Mouse (Mus musculus): ENCODE measurements around the gene Emid1. TPM values are rescaled to one million over a fixed set of nuclear protein-coding genes. Genes with fewer than 3 reads are reported as not detected.

Emid1 gene
- polyA plus RNA-seq (2015; fragmentation: Nextera tagmentation; extraction: Ambion mirVana), result 4.0 and 4.8 TPM in 2 replicates

GRCm38 (mm10) chr11:5151680-5152337 lies at the start of gene Emid1:
Gene Emid1, minus strand, starts transcription at chr11:5152257.
- H3K9me3 ChIP-seq (ENCODE audit: low read length), result no peaks in the 10 kb centered on the region
- ATAC-seq (peak; percentile 43; the same call in 1 of the 2 replicates), DNase-seq (peak; percentile 38)
- H3K9ac ChIP-seq (replicated peaks), result peak within 1 kb of the TSS; percentile 70
- H3K27me3 ChIP-seq (ENCODE audit: insufficient read depth, low read length), result peaks cover 21% of the 10 kb centered on the region; the same call in 1 of the 2 replicates
- no peak for TF ChIP-seq EP300 (IDR thresholded peaks at IDR 0.05; ENCODE audit: low read depth)
- TF ChIP-seq CTCF (IDR thresholded peaks at IDR 0.05; ENCODE audit: low read depth), result no peak
- peak within 1 kb of the TSS; percentile 51 for H3K4me3 ChIP-seq (ENCODE audit: low read depth, low read length)
- under 1% methylated on average over 44 of the region's 53 CpGs for WGBS (ENCODE audit: insufficient replicate concordance)
- H3K4me2 ChIP-seq (ENCODE audit: low read depth, low read length), result peak within 1 kb of the TSS; percentile 84
- peaks cover 19% of the 10 kb centered on the region for H3K4me1 ChIP-seq (ENCODE audit: insufficient read depth)
- no peaks in the 10 kb centered on the region for H3K36me3 ChIP-seq (replicated peaks; ENCODE audit: insufficient read depth, low read length)
- 0 out of 2 replicates have a peak within 1 kb of the TSS, but pooled peaks have one; percentile 29 for H3K27ac ChIP-seq (ENCODE audit: low read depth)

- Histone ChIP-seq H3K27ac (ENCODE audit: low read depth) (no peak overlapping the region), H3K4me3 (ENCODE audit: low read depth, low read length) (no peak overlapping the region), H3K36me3 (replicated peaks; ENCODE audit: insufficient read depth, low read length) (peaks cover 5% of the 10 kb centered on the region; the same call in 1 of the 2 replicates), H3K27me3 (ENCODE audit: insufficient read depth, low read length) (no peaks in the 10 kb centered on the region), H3K4me1 (ENCODE audit: insufficient read depth) (0 out of 2 replicates have a peak, but pooled peaks cover 2% of the 10 kb centered on the region), H3K9me3 (ENCODE audit: low read length) (no peaks in the 10 kb centered on the region), H3K4me2 (ENCODE audit: low read depth, low read length) (no peak overlapping the region), H3K9ac (replicated peaks) (no peak overlapping the region)
- TF ChIP-seq EP300 (IDR thresholded peaks at IDR 0.05; ENCODE audit: low read depth) (no peak), CTCF (IDR thresholded peaks at IDR 0.05; ENCODE audit: low read depth) (no peak)
- ATAC-seq (no peak), DNase-seq (no peak)
- WGBS (ENCODE audit: insufficient replicate concordance), result 80% methylated on average over 2 of the region's 2 CpGs
Observed at GRCm38 (mm10) chr11:5199879-5200278, 47.8 kb upstream of the Emid1 start.

- Histone ChIP-seq H3K4me1 (ENCODE audit: insufficient read depth) (peaks cover 7% of the 10 kb centered on the region; the same call in 1 of the 2 replicates), H3K36me3 (replicated peaks; ENCODE audit: insufficient read depth, low read length) (peaks cover 5% of the 10 kb centered on the region; the same call in 1 of the 2 replicates), H3K4me2 (ENCODE audit: low read depth, low read length) (no peak overlapping the region), H3K4me3 (ENCODE audit: low read depth, low read length) (no peak overlapping the region), H3K9me3 (ENCODE audit: low read length) (no peaks in the 10 kb centered on the region), H3K27ac (ENCODE audit: low read depth) (no peak overlapping the region), H3K9ac (replicated peaks) (no peak overlapping the region), H3K27me3 (ENCODE audit: insufficient read depth, low read length) (no peaks in the 10 kb centered on the region)
- TF ChIP-seq CTCF (IDR thresholded peaks at IDR 0.05; ENCODE audit: low read depth) (no peak), EP300 (IDR thresholded peaks at IDR 0.05; ENCODE audit: low read depth) (no peak)
- WGBS (ENCODE audit: insufficient replicate concordance), result 71% methylated on average over 5 of the region's 5 CpGs
- no peak for DNase-seq
- peak; percentile 86 for ATAC-seq
Observed at GRCm38 (mm10) chr11:5197068-5197467, 45.0 kb upstream of the Emid1 start.

DNA sequence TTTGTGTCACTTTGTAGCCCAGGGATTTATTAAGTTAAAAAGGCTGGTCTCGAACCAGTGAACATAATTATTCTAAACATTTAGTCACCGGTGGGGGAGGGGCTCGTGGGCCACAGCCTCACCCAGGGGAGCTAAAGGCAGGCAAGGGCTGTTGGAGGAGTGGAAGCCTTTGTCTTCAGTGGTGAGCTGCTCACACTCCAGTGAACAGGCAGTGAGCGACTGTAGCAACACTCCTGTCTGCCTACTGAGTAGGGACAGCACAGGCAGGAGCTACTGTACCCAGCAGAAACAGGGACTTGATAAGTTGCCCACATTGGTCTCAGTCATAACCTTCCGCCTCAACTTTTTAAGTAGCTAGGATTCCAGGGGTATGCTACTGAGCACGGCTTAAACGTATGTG lies 44.5 kb upstream of the Emid1 start:
- Histone ChIP-seq H3K27ac (ENCODE audit: low read depth) (no peak overlapping the region), H3K27me3 (ENCODE audit: insufficient read depth, low read length) (no peaks in the 10 kb centered on the region), H3K4me3 (ENCODE audit: low read depth, low read length) (no peak overlapping the region), H3K4me2 (ENCODE audit: low read depth, low read length) (no peak overlapping the region), H3K4me1 (ENCODE audit: insufficient read depth) (peaks cover 7% of the 10 kb centered on the region; the same call in 1 of the 2 replicates), H3K36me3 (replicated peaks; ENCODE audit: insufficient read depth, low read length) (peaks cover 5% of the 10 kb centered on the region; the same call in 1 of the 2 replicates), H3K9ac (replicated peaks) (no peak overlapping the region), H3K9me3 (ENCODE audit: low read length) (no peaks in the 10 kb centered on the region)
- WGBS (ENCODE audit: insufficient replicate concordance), result 70% methylated on average over 7 of the region's 7 CpGs
- ATAC-seq (0 out of 2 replicates have a peak, but pooled peaks have one; percentile 7), DNase-seq (no peak)
- TF ChIP-seq EP300 (IDR thresholded peaks at IDR 0.05; ENCODE audit: low read depth) (no peak), CTCF (IDR thresholded peaks at IDR 0.05; ENCODE audit: low read depth) (no peak)

- no peaks in the 10 kb centered on the region for H3K9me3 ChIP-seq (ENCODE audit: low read length)
- peaks cover 7% of the 10 kb centered on the region; the same call in 1 of the 2 replicates for H3K4me1 ChIP-seq (ENCODE audit: insufficient read depth)
- H3K4me2 ChIP-seq (ENCODE audit: low read depth, low read length), result no peak overlapping the region
- WGBS (ENCODE audit: insufficient replicate concordance), result 75% methylated on average over 1 of the region's 1 CpGs
- DNase-seq, result no peak
- H3K36me3 ChIP-seq (replicated peaks; ENCODE audit: insufficient read depth, low read length), result peaks cover 5% of the 10 kb centered on the region; the same call in 1 of the 2 replicates
- H3K27me3 ChIP-seq (ENCODE audit: insufficient read depth, low read length), result no peaks in the 10 kb centered on the region
- H3K9ac ChIP-seq (replicated peaks), result no peak overlapping the region
- no peak overlapping the region for H3K27ac ChIP-seq (ENCODE audit: low read depth)
- no peak overlapping the region for H3K4me3 ChIP-seq (ENCODE audit: low read depth, low read length)
- ATAC-seq, result no peak
- TF ChIP-seq EP300 (IDR thresholded peaks at IDR 0.05; ENCODE audit: low read depth) (no peak), CTCF (IDR thresholded peaks at IDR 0.05; ENCODE audit: low read depth) (no peak)
Observed at GRCm38 (mm10) chr11:5193576-5193881, 41.5 kb upstream of the Emid1 start.

- TF ChIP-seq CTCF (IDR thresholded peaks at IDR 0.05; ENCODE audit: low read depth), result no peak
- no peak for TF ChIP-seq EP300 (IDR thresholded peaks at IDR 0.05; ENCODE audit: low read depth)
- Histone ChIP-seq H3K4me1 (ENCODE audit: insufficient read depth) (peaks cover 7% of the 10 kb centered on the region; the same call in 1 of the 2 replicates), H3K36me3 (replicated peaks; ENCODE audit: insufficient read depth, low read length) (peaks cover under 1% of the 10 kb centered on the region; the same call in 1 of the 2 replicates), H3K9ac (replicated peaks) (no peak overlapping the region), H3K4me2 (ENCODE audit: low read depth, low read length) (no peak overlapping the region), H3K9me3 (ENCODE audit: low read length) (no peaks in the 10 kb centered on the region), H3K4me3 (ENCODE audit: low read depth, low read length) (no peak overlapping the region), H3K27me3 (ENCODE audit: insufficient read depth, low read length) (no peaks in the 10 kb centered on the region), H3K27ac (ENCODE audit: low read depth) (no peak overlapping the region)
- DNase-seq, result no peak
- WGBS (ENCODE audit: insufficient replicate concordance), result 63% methylated on average over 8 of the region's 8 CpGs
- ATAC-seq, result no peak
Observed at GRCm38 (mm10) chr11:5192840-5193575, 41.0 kb upstream of the Emid1 start.
